In the genomic region with DNA sequence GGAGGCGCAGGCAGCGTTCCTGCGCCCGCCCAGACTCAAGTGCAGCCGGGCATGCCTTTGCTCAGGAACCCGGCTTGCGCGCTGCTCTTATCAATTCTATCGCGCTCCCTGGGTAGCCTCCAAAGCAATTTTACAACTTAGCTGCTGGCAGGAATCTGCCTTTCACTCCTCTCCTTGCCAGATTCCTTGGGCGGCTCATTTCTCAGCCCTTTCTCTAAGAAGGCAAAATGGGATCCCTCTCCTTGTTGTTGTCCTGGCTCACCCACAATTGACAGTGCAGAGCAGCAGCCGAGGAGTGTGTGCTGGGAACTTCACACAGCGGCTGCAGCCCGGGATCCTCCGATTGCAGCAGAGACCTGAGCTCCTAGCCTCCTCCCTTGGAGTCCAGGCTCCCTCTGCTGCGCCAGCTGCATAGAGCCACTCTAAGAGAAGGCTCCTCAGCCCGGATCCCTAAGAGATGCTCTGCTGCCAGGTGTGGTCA, we compare ENCODE assay signal across 9 mouse cellular contexts. TPM values are rescaled to one million over a fixed set of nuclear protein-coding genes. Genes with fewer than 3 reads are reported as not detected.
A peak's percentile ranks its signal among the peaks of the same experiment; 100 is the strongest.
DNase-seq lines count a peak whose midpoint lies in the region; ATAC-seq and TF ChIP-seq lines count a peak whose summit lies in the region.
"Had no signal": no experiment of that assay in that cellular context is flagged by ENCODE, and none has a peak within 500 bp of the region (broad histone marks: within the 10 kb centered on the region; RNA-seq: fewer than 3 reads in every experiment).

A gene (minus strand): TSS at position 326 of the 481 bp plus-strand sequence.

- H3K9me3 ChIP-seq in embryonic facial prominence, embryonic 15.5 days (replicated peaks) = no peaks in the 10 kb centered on the region
- no peaks in the 10 kb centered on the region for H3K9me3 ChIP-seq in midbrain, embryonic 15.5 days
- H3K9me3 ChIP-seq: liver, embryonic 15.5 days had no signal

- 2% methylated on average over 17 of the region's 17 CpGs for WGBS in embryonic facial prominence, embryonic 15.5 days
- 2% methylated on average over 17 of the region's 17 CpGs for WGBS in midbrain, embryonic 15.5 days
- WGBS in thymus, adult 2 months = 42% methylated on average over 17 of the region's 17 CpGs

- no peak for TF ChIP-seq POLR2A in thymus, adult 2 months (IDR thresholded peaks at IDR 0.05; ENCODE audit: control insufficient read depth, extremely low read depth, insufficient read depth, low read length, poor library complexity)

- no peaks in the 10 kb centered on the region for H3K36me3 ChIP-seq in embryonic facial prominence, embryonic 15.5 days
- H3K36me3 ChIP-seq in midbrain, embryonic 15.5 days (replicated peaks) = no peaks in the 10 kb centered on the region
- H3K36me3 ChIP-seq in thymus, adult 2 months (ENCODE audit: control insufficient read depth, insufficient read depth, low read length) = no peaks in the 10 kb centered on the region
- H3K36me3 ChIP-seq: liver, embryonic 15.5 days had no signal

- no peak within 1 kb of the TSS for H3K9ac ChIP-seq in embryonic facial prominence, embryonic 15.5 days
- peak within 1 kb of the TSS; percentile 44 for H3K9ac ChIP-seq in midbrain, embryonic 15.5 days
- H3K9ac ChIP-seq: liver, embryonic 15.5 days had no signal

- H3K4me2 ChIP-seq in embryonic facial prominence, embryonic 15.5 days (replicated peaks) = peak within 1 kb of the TSS; percentile 58
- H3K4me2 ChIP-seq in midbrain, embryonic 15.5 days = peak within 1 kb of the TSS; percentile 62
- H3K4me2 ChIP-seq: liver, embryonic 15.5 days had no signal

- TF ChIP-seq CTCF in thymus, adult 2 months (IDR thresholded peaks at IDR 0.05; ENCODE audit: borderline replicate concordance, control insufficient read depth, extremely low read depth, insufficient read depth, low read length, poor library complexity) = no peak

- peaks cover 3% of the 10 kb centered on the region for H3K27me3 ChIP-seq in embryonic facial prominence, embryonic 15.5 days
- 0 out of 2 replicates have a peak, but pooled peaks cover 3% of the 10 kb centered on the region for H3K27me3 ChIP-seq in midbrain, embryonic 15.5 days (replicated peaks)
- H3K27me3 ChIP-seq in thymus, adult 2 months (ENCODE audit: control insufficient read depth, insufficient read depth, low read length) = no peaks in the 10 kb centered on the region

- peaks cover 15% of the 10 kb centered on the region for H3K4me1 ChIP-seq in embryonic facial prominence, embryonic 15.5 days
- peaks cover 16% of the 10 kb centered on the region for H3K4me1 ChIP-seq in midbrain, embryonic 15.5 days
- H3K4me1 ChIP-seq in thymus, adult 2 months (replicated peaks; ENCODE audit: control insufficient read depth, insufficient read depth, low read length) = no peaks in the 10 kb centered on the region
- H3K4me1 ChIP-seq: liver, embryonic 15.5 days had no signal

- peak; percentile 47 for ATAC-seq in embryonic facial prominence, embryonic 15.5 days (ENCODE audit: insufficient number of reproducible peaks, low FRiP score, low TSS enrichment, low read depth)
- ATAC-seq in midbrain, embryonic 15.5 days (replicated peaks) = peak; percentile 92

- H3K27ac ChIP-seq in embryonic facial prominence, embryonic 15.5 days (replicated peaks) = no peak within 1 kb of the TSS
- peak within 1 kb of the TSS; percentile 74 for H3K27ac ChIP-seq in midbrain, embryonic 15.5 days
- H3K27ac ChIP-seq in thymus, adult 2 months (ENCODE audit: control insufficient read depth, insufficient read depth, low read length) = no peak within 1 kb of the TSS
- H3K27ac ChIP-seq: liver, embryonic 15.5 days had no signal

- peak within 1 kb of the TSS; percentile 32 for H3K4me3 ChIP-seq in embryonic facial prominence, embryonic 15.5 days (replicated peaks)
- H3K4me3 ChIP-seq in midbrain, embryonic 15.5 days = peak within 1 kb of the TSS; percentile 43
- H3K4me3 ChIP-seq in thymus, adult 2 months (ENCODE audit: control insufficient read depth, insufficient read depth, low read length) = no peak within 1 kb of the TSS
- H3K4me3 ChIP-seq: liver, embryonic 15.5 days had no signal

- DNase-seq in urinary bladder, adult 18-20 months (ENCODE audit: low spot score in 2 of 2) = peak; percentile 8 to 20
- DNase-seq in urinary bladder, postnatal 10 days (ENCODE audit: low spot score) = no peak
- peak; percentile 33 for DNase-seq in heart, postnatal 4 days
- DNase-seq in left cerebral cortex, adult 18-20 months (ENCODE audit: low spot score in 2 of 2) = peak; percentile 17 to 48
- peak; percentile 21 for DNase-seq in urinary bladder, adult 2 months (ENCODE audit: low spot score)
- no peak for DNase-seq in thymus, adult 2 months

RNA-seq across cellular contexts. Expression of the gene that starts here (rescaled TPM):
- 0.37 and 0.43 TPM in 2 replicates for polyA plus RNA-seq in embryonic facial prominence, embryonic 15.5 days (2015; fragmentation: Nextera tagmentation; extraction: Ambion mirVana)
- 1 to 10 TPM; 3.4 to 3.6 TPM for total RNA-seq in heart, postnatal 4 days (2021)
- total RNA-seq in left cerebral cortex, adult 18-20 months (2021) = 10 to 100 TPM; 21.3 to 26.5 TPM
- 4.5 TPM in 2 replicates for polyA plus RNA-seq in midbrain, embryonic 15.5 days (2015; fragmentation: Nextera tagmentation; extraction: Ambion mirVana)
- polyA plus RNA-seq in urinary bladder, adult 2 months (2012; rRNA removed) = 1.2 and 1.5 TPM in 2 replicates
- 0.01 TPM in 1 of 2 replicates, not detected in the other for polyA plus RNA-seq in thymus, adult 2 months (2012; rRNA removed)

Comparison
In these comparisons a context has a peak if more than half of its experiments do, and no peak if none do; other contexts are left out.
1. RNA of the gene that starts here (total RNA-seq): 21.3 to 26.5 TPM in left cerebral cortex, adult 18-20 months; 3.4 to 3.6 TPM in heart, postnatal 4 days; every median in the first group is over 4 times any median in the second.
2. DNase-seq: peak in urinary bladder, adult 18-20 months (2 of 2), heart, postnatal 4 days (single experiment), left cerebral cortex, adult 18-20 months (2 of 2) and urinary bladder, adult 2 months (single experiment); none in urinary bladder, postnatal 10 days (single experiment) and thymus, adult 2 months (single experiment).
3. Peak in ATAC-seq, H3K4me3 ChIP-seq and H3K4me2 ChIP-seq in embryonic facial prominence, embryonic 15.5 days; RNA of the gene not detected or under 1 TPM.